Mouse (Mus musculus): Measurements from ENCODE around the gene Stat5b.

Gene Stat5b

DNA sequence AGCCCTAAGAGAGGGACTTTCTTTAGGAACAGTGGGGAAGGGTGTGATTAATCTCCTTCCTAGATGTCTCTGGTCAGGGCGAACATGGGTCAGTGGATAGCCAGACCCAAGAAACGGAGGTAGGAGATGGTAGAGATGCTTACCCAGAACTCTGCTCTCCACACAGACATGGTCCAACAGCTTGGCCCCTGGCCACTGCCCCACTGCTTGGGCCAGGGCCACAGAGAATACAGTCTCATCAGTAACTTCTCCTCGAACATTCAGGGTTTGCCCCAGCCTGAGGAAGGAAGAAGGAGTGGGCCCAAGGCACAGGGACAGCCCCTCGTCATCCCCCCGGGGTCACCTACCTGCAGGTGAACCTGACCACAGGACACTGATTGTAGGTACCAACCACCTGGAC is 82.7 kb downstream of the Stat5b start:
- DNase-seq (ENCODE audit: low spot score in 2 of 2), result no peak

DNA sequence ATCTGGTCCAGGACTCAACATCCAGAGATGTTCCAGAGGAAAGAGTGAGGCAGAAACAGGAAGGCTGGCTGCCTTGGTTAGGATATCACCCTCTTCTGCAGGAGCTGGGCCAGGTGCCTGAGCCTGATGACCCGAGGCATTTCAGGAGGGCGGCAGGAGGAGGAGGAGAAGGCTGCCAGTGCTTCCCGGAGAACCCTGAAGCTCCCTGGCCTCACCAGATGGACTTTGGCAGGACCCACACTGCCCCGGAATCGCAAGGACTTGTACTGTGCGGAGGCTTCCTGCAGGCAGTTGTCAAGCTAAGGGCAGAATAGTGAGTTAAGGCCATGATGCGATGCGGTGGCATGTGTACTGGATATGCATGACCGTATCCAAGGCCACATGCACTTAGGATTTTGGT is 83.8 kb downstream of the Stat5b start:
- DNase-seq (ENCODE audit: low spot score in 2 of 2), result no peak

DNA sequence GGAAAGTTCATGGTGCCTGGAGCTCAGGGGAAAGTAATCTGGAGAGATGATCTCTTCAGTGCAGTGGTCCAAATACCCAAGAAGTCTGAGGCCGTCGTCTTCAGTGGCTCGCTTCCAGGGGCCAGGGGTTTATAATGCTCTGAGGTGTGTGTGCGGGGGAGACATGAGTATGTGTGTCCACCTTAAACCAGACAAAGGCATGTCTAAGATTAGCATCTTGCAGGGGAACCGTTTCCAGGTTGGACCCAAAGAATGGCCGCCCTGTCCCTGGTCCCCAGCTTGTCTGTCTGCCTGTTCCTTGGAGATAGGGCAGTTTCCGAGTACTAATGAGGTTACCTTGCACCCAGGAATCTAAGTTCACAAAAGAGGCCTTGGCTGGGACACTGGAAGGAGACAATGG is 87.7 kb downstream of the Stat5b start, which contains the start of gene Hcrt:
Gene Hcrt (minus strand): TSS at position 101 of the 400 bp plus-strand sequence.
- no peak for DNase-seq (ENCODE audit: low spot score in 2 of 2)

DNA sequence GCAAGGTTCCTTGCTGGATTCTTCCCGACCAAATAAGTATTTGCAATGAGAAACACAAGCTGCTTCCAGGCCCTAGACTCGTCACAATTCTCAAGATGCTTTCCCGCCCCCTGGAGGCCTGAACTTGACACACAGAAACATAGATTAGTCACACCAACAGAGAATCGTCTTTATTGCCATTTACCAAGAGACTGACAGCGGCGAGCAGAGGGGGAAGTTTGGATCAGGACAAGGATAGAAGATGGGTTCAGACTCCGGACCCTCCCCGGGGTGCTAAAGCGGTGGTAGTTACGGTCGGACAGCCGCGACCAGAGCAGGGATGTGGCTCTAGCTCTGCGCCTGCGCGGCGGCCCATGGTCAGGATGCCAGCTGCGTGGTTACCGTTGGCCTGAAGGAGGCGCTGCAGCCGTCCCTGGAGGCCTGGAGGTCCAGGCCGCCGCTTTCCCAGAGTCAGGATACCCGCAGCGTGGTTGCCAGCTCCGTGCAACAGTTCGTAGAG is 88.9 kb downstream of the Stat5b start:
- DNase-seq (ENCODE audit: low spot score in 2 of 2), result peak; percentile 49 to 81

DNA sequence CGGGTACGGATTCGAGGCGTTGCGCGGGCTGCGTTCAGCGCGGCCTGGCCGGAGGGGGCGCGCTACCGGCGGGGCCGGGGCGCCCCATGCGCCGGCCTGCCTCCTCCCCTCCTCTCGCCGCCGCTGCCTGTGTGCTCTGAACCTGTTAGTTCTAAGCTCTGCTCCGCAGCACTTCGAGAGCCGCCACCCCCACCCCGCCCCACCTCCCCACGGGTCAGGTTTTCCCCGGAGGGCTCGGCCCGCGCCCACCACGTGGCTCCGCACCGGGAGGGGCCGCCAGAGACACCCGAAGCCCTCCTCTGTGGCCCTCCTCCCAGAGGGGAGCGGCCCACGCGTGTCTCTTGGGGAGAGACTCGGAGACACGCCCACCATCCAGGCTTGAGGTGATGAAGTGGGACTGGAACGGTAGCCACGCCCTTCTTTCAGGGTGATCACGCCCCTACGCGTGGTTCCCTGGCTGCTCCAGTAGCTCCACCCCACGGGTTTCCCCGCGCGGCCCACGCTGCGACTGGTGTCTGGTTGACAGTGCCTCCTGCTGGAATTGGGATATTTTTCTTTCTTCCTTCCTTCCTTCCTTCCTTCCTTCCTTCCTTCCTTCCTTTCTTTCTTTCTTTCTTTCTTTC is 90.8 kb downstream of the Stat5b start, which contains the start of gene Kcnh4:
Gene Kcnh4 (minus strand): TSS at position 332 of the 623 bp plus-strand sequence.
- no peak for DNase-seq (ENCODE audit: low spot score in 2 of 2)

DNA sequence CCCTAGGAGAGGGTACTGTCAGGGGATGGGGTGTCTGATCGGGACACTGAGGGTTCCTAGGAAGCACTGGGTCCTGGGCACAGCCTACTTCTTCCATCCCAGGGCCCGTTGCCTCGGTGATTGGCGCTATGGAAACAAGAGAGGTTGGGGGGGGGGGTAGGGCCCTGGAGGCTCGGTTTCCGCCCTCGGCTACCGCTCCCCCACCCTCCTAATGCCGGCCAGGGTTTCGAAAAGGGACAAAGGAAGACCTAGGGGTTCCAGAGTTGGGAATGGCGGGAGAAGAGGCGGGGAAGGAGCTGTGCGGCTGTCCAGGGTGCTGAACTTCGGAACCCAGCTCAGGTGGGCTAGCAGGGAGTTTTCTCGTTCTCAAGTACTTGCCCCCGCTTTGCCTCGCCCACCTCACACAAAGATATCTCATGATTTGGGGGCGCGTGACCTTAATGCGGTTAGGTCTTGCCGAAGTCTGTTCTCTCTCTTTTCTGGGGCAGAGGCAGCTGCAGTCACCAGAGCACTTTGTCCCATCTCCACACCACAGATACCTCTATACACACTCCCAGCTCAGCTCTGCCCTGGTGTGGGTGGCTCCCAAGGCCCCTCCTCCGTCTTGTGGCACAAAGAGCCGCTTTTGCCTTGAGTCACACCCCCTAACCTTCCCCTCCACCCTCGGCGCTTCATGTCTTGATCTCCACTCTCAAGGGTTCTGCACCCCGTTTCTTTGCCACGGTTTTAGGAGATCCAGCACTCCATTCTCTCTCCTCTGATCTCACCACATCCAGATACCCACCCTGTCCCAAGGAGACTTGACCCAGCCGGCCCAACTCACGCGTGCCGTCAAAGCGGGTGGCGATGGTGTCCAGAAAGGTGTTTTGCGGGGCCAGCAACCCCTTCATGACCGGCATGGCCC is 91.6 kb downstream of the Stat5b start:
- peak in 1 of 2 experiments; percentile 50 for DNase-seq (ENCODE audit: low spot score in 2 of 2)

DNA sequence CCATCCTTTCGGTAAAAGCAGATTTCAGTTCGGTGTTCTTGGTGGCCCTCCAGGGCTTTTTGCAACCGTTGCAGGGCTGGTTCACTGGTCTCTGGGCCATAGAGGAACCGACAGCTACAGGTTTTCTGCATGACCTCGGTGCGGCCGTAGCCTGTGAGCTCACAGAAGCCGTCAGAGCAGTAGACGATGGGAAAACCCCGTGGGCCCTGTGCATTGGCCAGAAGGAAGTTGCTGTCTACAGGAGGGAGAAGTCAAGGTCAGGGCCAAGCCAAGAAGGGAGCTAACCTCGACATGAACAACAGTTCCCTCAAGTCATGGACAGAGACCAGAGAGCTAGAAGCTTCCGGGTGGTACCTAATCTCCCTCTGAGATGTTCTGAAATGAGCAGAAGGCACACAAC is 93.0 kb downstream of the Stat5b start:
- no peak for DNase-seq (ENCODE audit: low spot score in 2 of 2)

DNA sequence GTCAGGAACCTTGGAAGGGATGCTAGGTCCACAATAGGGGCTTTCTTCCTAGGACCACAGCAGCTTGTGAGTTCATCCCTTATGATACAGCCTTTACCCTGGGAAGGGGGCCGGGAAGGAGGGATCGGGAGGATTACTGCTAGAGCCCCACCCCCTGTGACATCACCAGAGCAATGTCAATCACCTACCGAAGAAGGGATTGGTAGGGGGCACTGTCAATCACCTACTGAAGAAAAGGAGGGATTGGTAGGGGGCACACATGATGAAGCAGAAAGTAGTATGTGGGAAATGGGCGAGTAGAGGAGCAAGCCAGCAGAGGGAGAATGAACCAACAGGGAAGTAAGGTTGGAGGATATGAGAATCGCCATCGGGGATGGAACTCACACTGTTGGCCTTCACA is 94.0 kb downstream of the Stat5b start:
- DNase-seq (ENCODE audit: low spot score in 2 of 2), result no peak

DNA sequence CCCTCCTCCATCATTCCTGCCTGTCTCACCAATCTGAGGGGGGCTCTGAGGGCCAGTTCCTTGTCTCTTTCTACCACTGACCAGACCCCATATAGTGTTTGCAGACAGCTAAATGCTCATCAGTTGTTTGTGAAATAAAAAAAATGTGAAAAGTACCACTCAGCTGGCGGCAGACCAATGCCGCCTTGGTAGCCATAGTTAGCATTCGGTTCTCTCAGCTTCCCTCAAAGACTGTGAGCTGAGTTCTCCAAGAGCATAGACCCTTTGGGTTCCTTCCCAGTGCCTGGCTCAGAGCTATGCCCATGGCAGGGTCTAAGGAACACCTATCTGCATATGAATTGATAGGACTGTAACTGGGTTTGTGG is 95.8 kb downstream of the Stat5b start:
- no peak for DNase-seq (ENCODE audit: low spot score in 2 of 2)

DNA sequence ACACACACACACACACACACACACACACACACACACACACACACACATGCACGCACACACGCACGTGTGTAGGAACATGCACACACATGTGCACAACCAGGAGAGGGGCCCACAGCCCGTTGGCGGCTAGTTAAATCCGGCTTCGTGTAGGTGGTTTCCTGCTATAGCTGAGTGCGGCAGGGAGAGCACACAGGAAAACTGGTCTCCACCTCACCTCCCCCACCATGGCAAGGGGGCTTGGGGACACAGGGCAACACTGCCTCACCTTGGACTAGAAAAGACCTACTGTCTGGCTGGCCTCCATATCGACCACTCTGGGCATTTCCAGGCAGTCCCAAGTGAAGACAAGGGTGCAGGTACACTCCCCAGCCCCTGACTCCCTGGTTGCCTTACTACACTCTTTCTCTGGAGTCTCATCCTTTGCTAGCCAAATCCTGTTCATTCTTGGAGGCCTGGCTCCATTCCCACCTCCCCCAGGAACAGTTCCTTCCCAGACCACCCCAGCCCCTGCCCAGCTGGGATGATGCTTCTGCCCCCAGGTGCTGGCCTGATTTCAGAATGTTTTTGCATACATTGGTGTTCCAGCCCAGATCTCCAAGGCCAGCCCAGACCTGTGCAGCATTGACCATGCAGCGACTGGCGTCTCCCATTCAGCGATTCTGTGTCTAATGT is 96.4 kb downstream of the Stat5b start:
- no peak for DNase-seq (ENCODE audit: low spot score in 2 of 2)

DNA sequence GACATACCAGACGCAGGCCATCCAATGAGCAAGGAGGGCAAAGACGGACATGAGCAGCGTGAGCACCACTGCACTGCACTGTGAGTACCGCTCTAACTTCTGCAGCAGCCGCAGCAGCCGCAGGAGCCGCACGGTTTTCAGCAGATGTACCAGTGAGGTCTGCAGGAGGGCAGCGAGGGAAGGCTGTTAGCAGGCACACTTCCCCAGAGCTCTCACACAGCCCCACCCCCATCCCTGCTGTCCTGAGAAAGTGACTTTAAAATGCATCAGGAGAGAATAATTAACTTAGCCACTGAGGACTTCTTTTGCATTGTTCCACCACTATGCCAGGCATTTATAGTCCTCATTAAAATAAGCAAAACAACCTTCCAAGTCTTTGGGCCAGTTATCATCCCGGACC is 98.2 kb downstream of the Stat5b start:
- DNase-seq (ENCODE audit: low spot score in 2 of 2), result no peak

DNA sequence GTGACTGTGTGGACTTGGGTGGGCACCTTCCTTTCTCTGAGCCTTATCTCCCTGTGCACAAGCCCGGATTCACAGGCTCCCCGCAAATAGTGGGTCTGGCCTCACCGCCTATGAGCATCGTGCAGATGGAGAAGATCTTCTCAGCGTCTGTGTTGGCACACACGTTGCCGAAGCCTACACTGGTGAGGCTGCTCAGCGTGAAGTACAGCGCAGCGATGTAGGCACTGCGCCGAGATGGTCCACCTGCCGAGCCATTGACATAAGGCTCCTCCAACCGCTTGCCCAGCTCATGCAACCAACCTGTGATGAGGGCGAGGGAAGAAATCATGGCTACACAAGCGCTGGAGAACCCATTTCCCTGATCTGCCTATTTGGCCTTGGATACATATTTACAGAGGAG is 100.4 kb downstream of the Stat5b start:
- no peak for DNase-seq (ENCODE audit: low spot score in 2 of 2)

DNA sequence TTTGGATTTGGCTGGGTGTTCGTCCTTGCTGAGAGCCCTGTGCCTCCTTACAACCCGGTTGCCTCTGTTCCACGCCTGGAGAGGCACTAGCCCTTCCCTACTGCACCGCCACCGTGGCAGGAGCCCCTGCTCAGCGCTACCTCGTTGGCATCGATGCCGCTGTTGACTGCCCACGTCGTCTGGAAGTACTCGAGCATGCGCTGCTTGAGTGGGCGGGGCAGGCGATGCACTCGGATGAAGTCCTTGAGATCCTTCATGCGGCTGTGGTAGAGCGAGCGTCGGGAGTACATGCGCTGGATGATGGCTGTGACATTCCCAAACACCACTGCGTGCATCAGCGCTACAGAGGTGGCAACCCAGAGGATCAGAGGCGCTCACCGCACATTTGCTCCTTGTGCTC is 101.1 kb downstream of the Stat5b start:
- no peak for DNase-seq (ENCODE audit: low spot score in 2 of 2)

DNA sequence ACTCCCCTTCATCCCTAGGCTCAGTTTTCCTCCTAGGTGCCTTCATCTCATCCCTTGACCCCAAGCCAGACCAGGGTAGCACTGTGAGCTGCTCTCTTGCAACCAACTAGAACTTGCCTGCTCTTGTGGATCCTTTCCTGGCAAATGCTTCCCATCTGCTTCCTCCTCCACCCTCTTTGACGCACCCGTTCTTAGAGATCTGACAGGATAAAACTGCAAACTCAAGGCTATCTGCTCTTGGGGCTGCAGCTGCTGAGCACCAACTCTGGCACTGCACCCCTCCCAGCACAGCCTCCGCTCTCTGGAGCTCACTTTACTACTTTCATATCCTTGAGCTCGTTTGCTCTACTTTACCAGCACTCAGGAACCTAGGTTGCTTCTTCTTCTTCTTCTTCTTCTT is 101.9 kb downstream of the Stat5b start:
- no peak for DNase-seq (ENCODE audit: low spot score in 2 of 2)

DNA sequence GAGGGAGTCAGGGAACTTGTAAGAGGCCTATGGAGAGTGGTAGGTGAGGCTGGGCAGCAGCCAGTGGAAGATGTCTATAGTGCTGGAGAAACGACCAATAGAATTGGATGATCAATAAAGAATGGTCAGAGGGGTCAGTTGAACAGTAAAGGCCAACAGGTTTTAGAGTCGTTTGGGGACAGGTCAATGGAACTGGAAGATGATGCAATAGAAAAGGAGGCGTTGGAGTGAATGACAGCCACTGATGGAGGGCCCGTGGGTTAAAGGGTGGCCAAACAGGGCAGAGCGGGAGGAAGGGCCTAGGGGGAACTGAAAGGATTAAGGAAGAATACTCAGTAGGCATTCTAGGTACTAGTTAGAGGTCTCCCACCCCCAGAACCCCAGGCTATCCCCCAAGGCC is 103.4 kb downstream of the Stat5b start:
- DNase-seq (ENCODE audit: low spot score in 2 of 2), result no peak

DNA sequence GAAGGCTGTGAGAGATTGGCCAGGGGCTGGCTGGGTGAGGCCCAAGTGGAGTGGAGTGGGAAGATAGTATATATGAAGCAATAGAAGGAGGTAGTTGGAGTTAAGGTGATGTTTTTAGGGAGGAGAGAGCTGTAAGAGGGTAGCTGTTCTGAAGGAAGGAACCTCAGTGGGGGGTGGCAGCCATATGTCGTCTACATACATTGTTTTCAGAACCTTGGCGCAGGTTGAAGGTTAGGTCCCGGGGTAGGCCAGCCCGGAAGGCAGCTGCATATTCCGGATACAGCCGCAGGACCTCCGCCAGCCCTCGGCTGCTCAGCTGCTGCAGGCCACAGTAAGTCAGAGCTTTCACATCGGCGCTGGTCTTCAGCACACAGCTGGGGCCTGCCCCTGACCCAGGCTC is 104.0 kb downstream of the Stat5b start:
- no peak for DNase-seq (ENCODE audit: low spot score in 2 of 2)

DNA sequence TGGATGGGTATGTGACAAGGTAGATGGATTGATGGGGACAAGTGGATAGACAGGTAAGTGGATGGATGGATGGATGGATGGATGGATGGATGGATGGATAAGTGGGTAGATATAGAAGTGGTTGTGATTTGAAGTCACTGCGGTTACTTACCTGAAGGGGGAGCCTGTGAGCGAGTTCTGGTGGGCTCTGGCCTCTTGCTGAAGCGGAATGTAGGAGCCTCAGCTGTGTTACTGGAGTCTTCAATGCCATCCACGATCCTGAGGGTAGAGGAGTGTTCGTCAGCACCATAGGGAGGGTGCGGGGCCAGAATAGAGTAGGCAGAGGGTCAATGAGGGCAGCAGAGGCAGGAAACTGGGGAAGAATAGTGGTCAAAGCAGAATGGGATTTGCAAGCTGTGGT is 105.4 kb downstream of the Stat5b start:
- no peak for DNase-seq (ENCODE audit: low spot score in 2 of 2)

DNA sequence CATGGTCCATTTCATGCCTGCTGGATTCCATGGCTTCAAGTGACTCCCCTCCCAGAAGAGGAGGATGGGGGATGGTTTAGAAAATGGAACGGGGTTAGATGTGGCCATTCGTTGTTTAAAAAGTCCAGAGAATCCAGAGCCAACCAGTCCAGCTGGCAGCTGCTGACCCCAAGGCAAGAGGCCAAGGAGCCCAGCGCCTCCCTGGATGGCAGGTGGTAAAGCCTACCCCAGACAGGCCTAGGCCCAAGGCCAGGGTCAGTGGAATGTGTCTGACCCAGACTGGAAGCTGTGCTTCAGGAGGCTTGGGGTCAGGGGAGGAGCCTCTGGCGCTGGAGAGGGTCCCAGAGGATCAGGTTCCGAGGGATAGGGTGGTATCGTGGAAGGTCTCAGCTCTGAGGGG is 109.2 kb downstream of the Stat5b start:
- DNase-seq (ENCODE audit: low spot score in 2 of 2), result no peak

DNA sequence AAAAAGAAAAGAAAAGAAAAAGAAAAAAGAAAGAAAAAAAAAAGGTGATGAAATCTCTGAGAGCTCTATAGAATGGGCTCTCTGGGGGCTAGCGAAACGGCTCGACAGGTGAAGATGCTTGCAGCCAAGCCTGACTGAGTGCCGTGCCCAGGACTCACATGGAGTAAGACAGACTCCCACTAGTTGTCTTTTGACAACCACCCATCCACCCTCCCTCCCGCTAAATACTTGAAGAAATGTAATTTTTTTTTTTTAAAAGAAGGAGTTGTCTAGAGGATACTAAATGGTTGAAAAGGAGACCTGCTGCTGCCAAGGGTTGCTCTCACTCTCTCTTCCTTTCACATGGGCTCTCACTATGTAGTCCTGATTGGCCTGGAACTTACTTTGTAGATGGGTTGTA is 111.8 kb downstream of the Stat5b start:
- DNase-seq (ENCODE audit: low spot score in 2 of 2), result no peak

DNA sequence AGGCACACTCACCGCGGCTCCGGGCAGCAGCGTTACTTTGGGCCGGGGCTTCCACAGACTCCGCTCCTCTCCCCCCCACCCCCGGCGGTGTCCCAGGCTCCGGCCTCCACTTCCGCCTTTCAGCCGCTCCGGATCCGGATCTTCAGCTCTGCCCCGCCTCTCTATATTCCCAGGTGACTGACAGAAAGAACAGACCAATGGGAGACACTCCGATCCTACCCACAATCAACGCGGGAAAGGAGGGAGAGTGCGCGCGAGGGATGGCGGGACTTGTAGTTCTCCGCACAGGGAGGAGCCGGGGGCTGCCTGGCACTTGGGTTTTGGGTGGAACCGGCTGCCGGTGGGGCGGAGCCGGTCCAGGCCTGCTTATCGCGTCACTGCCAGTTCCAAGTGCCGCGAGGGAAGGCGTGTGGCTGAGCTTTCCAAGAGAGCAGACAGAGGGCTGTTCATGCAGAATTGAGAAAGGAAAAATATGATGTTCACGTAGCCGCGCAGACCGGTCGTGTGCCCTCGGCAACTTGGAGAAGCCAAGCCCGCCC is 112.4 kb downstream of the Stat5b start, which contains the start of gene Rab5c:
Gene Rab5c (minus strand): TSS at position 150 of the 539 bp plus-strand sequence.
- DNase-seq (ENCODE audit: low spot score in 2 of 2), result peak; percentile 95 to 99

DNA sequence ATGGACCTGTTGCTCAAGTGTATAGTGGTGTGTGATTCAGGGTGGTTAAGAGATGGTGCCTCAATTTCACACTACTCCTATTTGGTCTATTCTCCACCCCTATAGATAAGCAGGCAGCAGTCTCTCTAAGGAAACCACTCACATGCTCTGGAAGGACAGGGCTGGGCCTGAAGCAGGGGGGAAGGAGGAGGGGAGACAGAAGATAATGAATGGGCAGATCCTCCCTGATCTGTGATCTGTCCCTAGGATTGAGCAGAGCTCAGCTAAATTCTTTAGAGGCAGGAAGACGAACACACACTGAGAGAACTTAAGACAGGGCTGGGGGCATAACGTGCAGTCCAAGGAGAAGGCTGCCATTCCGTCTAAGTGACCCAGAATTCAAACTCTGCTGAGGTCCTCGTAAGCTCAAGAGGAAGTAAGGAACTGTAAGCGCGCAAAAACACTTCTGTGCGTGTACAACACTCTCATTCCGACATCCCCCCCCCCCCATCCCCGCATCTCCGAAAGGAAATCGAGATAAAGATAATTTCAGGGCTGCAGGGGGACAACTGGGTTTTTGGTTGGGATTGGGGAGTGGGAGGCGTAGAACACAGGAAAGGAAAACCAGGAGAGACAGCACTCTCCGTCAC is 113.3 kb downstream of the Stat5b start:
- DNase-seq (ENCODE audit: low spot score in 2 of 2), result no peak

DNA sequence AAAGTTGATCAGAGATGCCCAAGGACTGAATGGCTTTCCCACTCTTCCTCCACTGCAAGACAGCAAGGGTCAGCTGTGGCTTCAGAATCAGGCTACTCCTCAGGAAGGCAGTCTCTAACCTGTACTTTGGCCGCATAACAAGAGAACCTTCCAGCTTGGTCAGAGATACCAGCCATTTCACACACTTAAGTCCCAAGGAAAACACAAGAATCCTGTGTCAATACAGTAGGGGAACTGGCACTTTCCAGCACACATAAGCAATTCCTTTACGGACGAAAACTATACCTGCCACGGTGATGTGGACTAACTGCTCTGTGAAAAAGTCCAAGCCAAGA is 113.8 kb downstream of the Stat5b start:
- DNase-seq (ENCODE audit: low spot score in 2 of 2), result no peak
